Mouse (Mus musculus) myocyte (in vitro differentiated cells): ENCODE results near the gene Psmd1.

Experiments used
- CEBPB ChIP-seq: IDR thresholded peaks from 2 replicates; pipeline ENCODE4 v1.6.1; 2011; ENCODE audit warnings: mild to moderate bottlenecking, moderate library complexity; ENCODE audit not compliant: poor library complexity, insufficient read depth, severe bottlenecking
- MAX ChIP-seq: IDR thresholded peaks from one replicate; pipeline ENCODE4 v1.6.1; 2011; ENCODE audit warnings: low read depth, mild to moderate bottlenecking, control low read depth
- MYOG ChIP-seq, 3 experiments: IDR thresholded peaks; one replicate each; pipeline ENCODE4 v1.6.1; 2011; ENCODE audit warnings: control low read depth in 2 of 3, low read depth in 2 of 3, mild to moderate bottlenecking in 2 of 3; ENCODE audit not compliant: insufficient read length in 2 of 3, control insufficient read depth in 1 of 3, insufficient read depth in 1 of 3
- POLR2A ChIP-seq: IDR thresholded peaks from one replicate; pipeline ENCODE4 v1.6.1; 2011; ENCODE audit warnings: low read depth, mild to moderate bottlenecking, control low read depth, moderate library complexity; ENCODE audit not compliant: insufficient read length
- REST ChIP-seq: IDR thresholded peaks from one replicate; pipeline ENCODE4 v1.6.1; 2011; ENCODE audit warnings: mild to moderate bottlenecking, control low read depth, moderate library complexity; ENCODE audit not compliant: insufficient read depth, insufficient read length
- SRF ChIP-seq: IDR thresholded peaks from one replicate; pipeline ENCODE4 v1.6.1; 2011; ENCODE audit warnings: low read depth; ENCODE audit not compliant: control insufficient read depth, insufficient read length
- TCF3 ChIP-seq: IDR thresholded peaks from one replicate; pipeline ENCODE4 v1.6.1; 2011; ENCODE audit warnings: low read depth, control low read depth; ENCODE audit not compliant: insufficient read length

DNA sequence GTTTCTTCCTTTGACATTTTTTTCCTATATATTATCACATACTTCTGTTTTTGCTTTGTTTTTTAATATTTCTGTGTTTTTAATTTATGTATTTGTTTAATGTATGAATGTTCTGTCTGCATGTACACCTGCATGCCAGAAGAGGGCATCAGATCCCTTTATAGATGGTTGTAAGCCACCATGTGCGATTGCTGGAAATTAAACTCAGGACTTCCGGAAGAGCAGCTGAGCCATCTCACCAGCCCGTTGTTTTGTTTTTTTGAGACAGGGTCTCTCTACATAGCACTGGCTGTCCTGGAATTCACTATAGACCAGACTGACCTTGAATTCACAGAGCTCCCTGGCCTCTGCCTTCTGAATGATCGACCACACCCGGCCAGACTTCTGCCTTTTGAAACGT lies 1.7 kb upstream of the Psmd1 start:
- TF ChIP-seq MAX (no peak), MYOG (IDR thresholded peaks at IDR 0.05; ENCODE audit: control insufficient read depth in 1 of 3, insufficient read depth in 1 of 3, insufficient read length in 2 of 3, low read depth in 2 of 3) (no peak), POLR2A (no peak), SRF (no peak), REST (no peak), TCF3 (no peak), CEBPB (no peak)
